Mouse (Mus musculus): ENCODE results near the gene Fbn1.

DNA sequence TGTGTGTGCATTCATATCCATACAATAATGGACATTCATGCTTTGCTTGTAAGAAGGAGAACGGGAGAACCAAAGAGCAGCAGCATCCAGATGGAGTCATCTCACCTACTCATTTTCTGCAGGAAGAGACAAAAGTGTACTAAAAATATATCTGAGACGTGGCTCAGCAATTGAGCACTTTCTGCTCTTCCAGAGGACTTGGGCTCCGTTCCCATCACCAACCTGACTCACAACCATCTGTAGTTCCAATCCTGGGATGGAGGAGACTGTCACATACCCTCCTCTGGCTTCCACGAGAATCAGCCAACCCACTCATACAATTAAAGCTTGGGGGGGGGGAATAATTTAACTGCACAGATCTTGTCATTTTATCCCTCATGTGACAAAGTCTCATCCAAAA, 26.7 kb downstream of the Fbn1 start:
- TF ChIP-seq CTCF (IDR thresholded peaks at IDR 0.05; ENCODE audit: low read depth) = no peak
- no peak for TF ChIP-seq EP300 (optimal IDR thresholded peaks at IDR 0.05)

Data from stomach, postnatal 0 days (tissue).